Mouse (Mus musculus): Measurements from ENCODE around the gene Mrps11. TPM values are rescaled to one million over a fixed set of nuclear protein-coding genes. Genes with fewer than 3 reads are reported as not detected.

The Mrps11 gene
- polyA plus RNA-seq, 2 experiments, result 70.7 to 84.4 TPM

GRCm38 (mm10) chr7:78807192-78807591 lies 24.3 kb downstream of the Mrps11 start:
- no peaks in the 10 kb centered on the region for H3K9me3 ChIP-seq (ENCODE audit: control insufficient read depth, low read length)
- H3K27ac ChIP-seq (replicated peaks; ENCODE audit: low read depth, low read length), result no peak overlapping the region
- no peaks in the 10 kb centered on the region for H3K4me1 ChIP-seq (ENCODE audit: control insufficient read depth, insufficient read depth, low read length)
- no peaks in the 10 kb centered on the region for H3K27me3 ChIP-seq (ENCODE audit: control insufficient read depth, insufficient read depth, low read length)
- no peaks in the 10 kb centered on the region for H3K36me3 ChIP-seq (ENCODE audit: control insufficient read depth, insufficient read depth, low read length)
- no peak overlapping the region for H3K4me3 ChIP-seq (replicated peaks; ENCODE audit: low read length)
- TF ChIP-seq POLR2A (IDR thresholded peaks at IDR 0.05; ENCODE audit: borderline replicate concordance, extremely low read depth, insufficient read depth, insufficient read length), result no peak
- 74% methylated on average over 4 of the region's 4 CpGs for WGBS
- ATAC-seq (ENCODE audit: low FRiP score, low read depth), result no peak
- H3K4me2 ChIP-seq (replicated peaks; ENCODE audit: low read depth, low read length, severe bottlenecking), result no peak overlapping the region
- no peak overlapping the region for H3K9ac ChIP-seq (ENCODE audit: low read depth, low read length, severe bottlenecking)
- DNase-seq (ENCODE audit: low spot score), result no peak

- DNase-seq (ENCODE audit: low spot score) (no peak), ATAC-seq (ENCODE audit: low FRiP score, low read depth) (no peak)
- H3K4me3 ChIP-seq (replicated peaks; ENCODE audit: low read length), result no peak overlapping the region
- H3K4me2 ChIP-seq (replicated peaks; ENCODE audit: low read depth, low read length, severe bottlenecking), result no peak overlapping the region
- no peaks in the 10 kb centered on the region for H3K36me3 ChIP-seq (ENCODE audit: control insufficient read depth, insufficient read depth, low read length)
- no peaks in the 10 kb centered on the region for H3K4me1 ChIP-seq (ENCODE audit: control insufficient read depth, insufficient read depth, low read length)
- H3K9ac ChIP-seq (ENCODE audit: low read depth, low read length, severe bottlenecking), result no peak overlapping the region
- no peaks in the 10 kb centered on the region for H3K27me3 ChIP-seq (ENCODE audit: control insufficient read depth, insufficient read depth, low read length)
- WGBS, result 75% methylated on average over 6 of the region's 6 CpGs
- TF ChIP-seq POLR2A (IDR thresholded peaks at IDR 0.05; ENCODE audit: borderline replicate concordance, extremely low read depth, insufficient read depth, insufficient read length), result no peak
- no peaks in the 10 kb centered on the region for H3K9me3 ChIP-seq (ENCODE audit: control insufficient read depth, low read length)
- H3K27ac ChIP-seq (replicated peaks; ENCODE audit: low read depth, low read length), result no peak overlapping the region
Measured at GRCm38 (mm10) chr7:78813791-78814190, 30.9 kb downstream of the Mrps11 start.

GRCm38 (mm10) chr7:78814766-78815165 lies 31.8 kb downstream of the Mrps11 start:
- Histone ChIP-seq H3K36me3 (ENCODE audit: control insufficient read depth, insufficient read depth, low read length) (no peaks in the 10 kb centered on the region), H3K9me3 (ENCODE audit: control insufficient read depth, low read length) (no peaks in the 10 kb centered on the region), H3K4me2 (replicated peaks; ENCODE audit: low read depth, low read length, severe bottlenecking) (no peak overlapping the region), H3K4me3 (replicated peaks; ENCODE audit: low read length) (no peak overlapping the region), H3K27ac (replicated peaks; ENCODE audit: low read depth, low read length) (no peak overlapping the region), H3K4me1 (ENCODE audit: control insufficient read depth, insufficient read depth, low read length) (no peaks in the 10 kb centered on the region), H3K9ac (ENCODE audit: low read depth, low read length, severe bottlenecking) (no peak overlapping the region; the same call in 1 of the 2 replicates), H3K27me3 (ENCODE audit: control insufficient read depth, insufficient read depth, low read length) (no peaks in the 10 kb centered on the region)
- ATAC-seq (ENCODE audit: low FRiP score, low read depth), result no peak
- DNase-seq (ENCODE audit: low spot score), result no peak
- no peak for TF ChIP-seq POLR2A (IDR thresholded peaks at IDR 0.05; ENCODE audit: borderline replicate concordance, extremely low read depth, insufficient read depth, insufficient read length)

GRCm38 (mm10) chr7:78818336-78818735 lies 35.4 kb downstream of the Mrps11 start:
- no peak for DNase-seq (ENCODE audit: low spot score)
- 79% methylated on average over 12 of the region's 12 CpGs for WGBS
- Histone ChIP-seq H3K4me1 (ENCODE audit: control insufficient read depth, insufficient read depth, low read length) (no peaks in the 10 kb centered on the region), H3K27ac (replicated peaks; ENCODE audit: low read depth, low read length) (no peak overlapping the region), H3K36me3 (ENCODE audit: control insufficient read depth, insufficient read depth, low read length) (peaks cover 10% of the 10 kb centered on the region), H3K4me3 (replicated peaks; ENCODE audit: low read length) (no peak overlapping the region), H3K9me3 (ENCODE audit: control insufficient read depth, low read length) (no peaks in the 10 kb centered on the region), H3K27me3 (ENCODE audit: control insufficient read depth, insufficient read depth, low read length) (no peaks in the 10 kb centered on the region), H3K9ac (ENCODE audit: low read depth, low read length, severe bottlenecking) (no peak overlapping the region), H3K4me2 (replicated peaks; ENCODE audit: low read depth, low read length, severe bottlenecking) (no peak overlapping the region)
- no peak for ATAC-seq (ENCODE audit: low FRiP score, low read depth)
- TF ChIP-seq POLR2A (IDR thresholded peaks at IDR 0.05; ENCODE audit: borderline replicate concordance, extremely low read depth, insufficient read depth, insufficient read length), result no peak

GRCm38 (mm10) chr7:78826682-78827385 lies 43.9 kb downstream of the Mrps11 start:
- no peaks in the 10 kb centered on the region for H3K9me3 ChIP-seq (ENCODE audit: control insufficient read depth, low read length)
- H3K4me1 ChIP-seq (ENCODE audit: control insufficient read depth, insufficient read depth, low read length), result no peaks in the 10 kb centered on the region
- peaks cover 34% of the 10 kb centered on the region for H3K36me3 ChIP-seq (ENCODE audit: control insufficient read depth, insufficient read depth, low read length)
- H3K27ac ChIP-seq (replicated peaks; ENCODE audit: low read depth, low read length), result no peak overlapping the region
- no peaks in the 10 kb centered on the region for H3K27me3 ChIP-seq (ENCODE audit: control insufficient read depth, insufficient read depth, low read length)
- no peak for TF ChIP-seq POLR2A (IDR thresholded peaks at IDR 0.05; ENCODE audit: borderline replicate concordance, extremely low read depth, insufficient read depth, insufficient read length)
- DNase-seq (ENCODE audit: low spot score) (no peak), ATAC-seq (ENCODE audit: low FRiP score, low read depth) (no peak)
- H3K4me2 ChIP-seq (replicated peaks; ENCODE audit: low read depth, low read length, severe bottlenecking), result no peak overlapping the region
- H3K4me3 ChIP-seq (replicated peaks; ENCODE audit: low read length), result no peak overlapping the region
- no peak overlapping the region for H3K9ac ChIP-seq (ENCODE audit: low read depth, low read length, severe bottlenecking)
- WGBS, result 34% methylated on average over 9 of the region's 9 CpGs

All from limb, embryonic 14.5 days (tissue).